Mouse (Mus musculus) A20 (cell line): Measurements from ENCODE around the gene Kazn.

Experiments
- DNase-seq: peaks from one replicate; pipeline ENCODE4 v3.0.0-alpha.2; 2011; ENCODE audit warnings: low read depth, low spot score

Gene Kazn

DNA sequence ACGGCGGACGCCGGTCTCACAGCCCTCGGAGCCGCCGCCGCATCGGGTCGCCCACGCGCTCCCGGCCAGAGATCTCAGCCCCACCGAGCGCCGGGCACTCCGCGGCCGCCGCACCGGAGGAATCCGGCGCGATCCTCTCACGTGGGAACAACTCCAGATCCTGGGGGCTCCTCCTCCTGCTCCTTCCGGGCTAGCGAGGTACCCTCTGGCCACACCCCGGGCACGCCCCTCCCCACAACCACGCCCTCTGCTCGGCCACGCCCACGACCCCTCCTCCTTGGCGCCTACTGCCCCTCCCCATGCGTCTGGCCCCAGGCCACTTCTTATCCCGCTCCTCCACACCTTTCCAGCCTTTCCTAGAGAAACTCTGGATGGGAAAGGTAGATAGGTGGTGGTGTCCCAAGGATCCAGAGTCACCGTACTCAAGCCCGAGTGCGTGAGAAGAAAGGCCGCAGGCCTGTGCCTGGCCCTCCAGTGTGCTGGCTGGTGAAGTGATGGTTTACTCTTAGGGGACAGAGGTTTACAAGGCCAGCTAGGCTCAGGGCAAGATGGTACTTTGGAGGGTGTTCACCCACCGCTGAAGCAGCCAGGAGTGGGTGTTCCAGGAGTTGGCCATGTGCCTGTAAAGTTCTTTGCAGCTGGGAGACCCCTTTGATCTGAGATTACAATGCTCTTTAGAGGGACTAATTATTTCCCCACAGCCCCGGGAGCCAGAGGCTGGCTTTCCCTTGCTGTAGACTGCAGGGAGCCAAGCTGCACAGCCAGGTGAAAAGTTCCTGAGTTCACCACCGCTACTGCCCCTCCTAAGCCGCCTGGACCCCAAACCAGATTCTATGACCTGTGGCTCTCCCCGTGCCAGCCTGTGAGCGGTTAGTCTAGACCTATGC is at the start of gene Kazn:
Gene Kazn (minus strand): TSS at position 162 of the 887 bp plus-strand sequence.
- no peak for DNase-seq

DNA sequence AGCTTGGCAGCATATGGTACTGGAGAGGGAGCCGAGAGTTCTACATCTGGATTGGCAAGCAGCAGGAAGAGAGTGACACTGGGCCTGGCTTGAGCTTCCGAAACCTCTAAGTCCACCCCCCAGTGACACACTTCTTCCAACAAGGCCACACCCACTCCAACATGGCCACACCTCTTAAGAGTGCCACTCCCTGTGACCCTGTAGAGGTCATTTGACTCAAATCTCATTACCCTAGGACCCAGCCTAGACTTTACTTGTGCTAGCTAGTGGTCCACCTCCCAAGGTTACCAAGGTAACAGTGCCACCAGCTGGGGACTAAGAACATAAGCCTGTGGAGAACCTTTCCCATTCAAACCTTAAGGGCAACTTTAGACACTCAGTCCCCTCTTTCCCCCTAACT is 46.3 kb upstream of the Kazn start:
- DNase-seq, result no peak

DNA sequence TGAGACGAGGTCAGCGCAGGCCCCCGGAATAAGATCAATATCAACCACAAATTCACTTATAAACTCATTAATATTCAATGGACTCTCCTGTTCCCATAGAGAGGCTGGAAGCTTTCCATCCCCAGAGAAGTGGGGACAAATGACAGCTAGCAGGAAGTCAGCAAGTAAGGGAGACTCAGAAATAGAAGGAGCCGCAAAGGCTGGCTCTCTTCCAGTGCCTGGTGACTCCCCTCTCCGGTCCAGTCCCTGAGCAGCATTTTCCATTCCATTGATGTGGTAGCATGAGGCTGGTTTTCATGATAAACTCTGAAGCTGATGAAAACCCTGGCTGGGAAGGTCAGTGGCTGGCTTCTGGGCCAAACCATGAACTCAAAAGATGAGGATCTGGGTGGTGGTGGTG is 44.7 kb upstream of the Kazn start:
- DNase-seq, result no peak

DNA sequence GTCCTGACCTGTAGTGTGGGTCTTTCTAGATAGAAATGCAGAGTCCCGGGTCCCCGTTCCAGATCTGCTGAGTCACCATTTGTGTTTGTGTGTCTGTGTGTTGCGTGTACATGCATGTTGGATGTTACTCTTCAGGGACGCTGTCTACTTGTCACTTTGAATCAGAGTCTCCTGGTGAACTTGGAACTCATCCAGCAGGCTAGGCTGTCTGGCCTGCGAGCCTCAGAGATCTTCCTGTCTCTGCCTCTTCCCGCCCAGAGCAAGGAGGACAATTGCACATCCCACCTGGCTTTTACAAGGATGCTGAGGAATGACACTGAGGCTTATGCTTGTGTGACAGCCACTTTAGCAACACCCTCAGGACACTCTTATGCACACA is 39.0 kb upstream of the Kazn start:
- no peak for DNase-seq

DNA sequence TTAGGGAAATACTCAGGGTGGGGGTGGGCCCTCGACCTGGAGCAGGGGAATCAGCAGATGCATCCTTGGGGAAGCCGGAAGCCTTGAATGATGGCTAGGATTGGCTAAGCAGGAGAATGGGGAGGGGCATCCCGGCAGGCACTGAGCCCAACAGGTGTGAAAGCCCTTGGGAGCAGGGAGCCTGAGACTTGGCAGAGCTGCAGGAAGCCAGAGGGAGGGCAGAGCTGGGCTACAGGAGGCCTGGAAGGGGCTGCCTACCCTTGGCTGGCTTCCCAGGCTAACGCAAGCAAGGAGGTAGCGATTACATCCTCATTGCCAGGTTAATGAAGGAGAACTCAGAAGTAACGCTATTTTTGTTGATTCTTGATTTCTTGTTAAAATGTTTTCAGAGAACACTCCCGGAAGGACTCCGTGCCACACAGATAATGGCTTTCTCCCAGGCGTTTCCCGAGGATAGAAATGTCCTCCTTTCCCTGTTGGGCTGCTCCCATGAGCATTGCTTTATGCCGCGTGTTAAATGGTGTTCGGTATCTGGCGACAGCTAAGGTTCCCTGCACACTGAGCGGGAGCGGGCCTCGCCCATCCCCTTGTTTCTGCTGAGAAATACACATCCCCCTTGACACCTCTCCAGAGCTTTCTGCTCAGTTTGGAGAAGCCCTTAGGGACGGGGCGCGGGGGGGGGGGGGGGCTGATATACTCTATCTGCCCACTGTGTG is 38.4 kb upstream of the Kazn start:
- no peak for DNase-seq

DNA sequence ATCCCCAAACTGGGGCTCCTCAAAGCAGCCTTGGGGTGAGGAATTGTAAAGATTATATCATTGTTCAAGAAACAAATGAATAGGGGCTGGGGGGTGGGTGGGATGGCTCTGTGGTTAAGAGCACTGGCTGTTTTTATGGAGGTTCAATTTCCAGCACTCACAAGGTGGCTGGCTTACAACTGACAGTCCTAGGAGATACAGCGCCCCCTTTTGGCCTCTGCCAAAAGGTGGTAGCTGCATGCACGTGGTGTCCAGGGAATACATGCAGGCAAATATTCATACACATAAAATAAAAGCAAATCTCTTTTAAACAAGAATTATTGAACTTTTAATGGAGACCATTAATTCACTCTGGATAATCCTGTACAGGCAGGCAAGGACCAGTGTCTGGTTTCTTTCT is 36.0 kb upstream of the Kazn start:
- peak; percentile 33 for DNase-seq

DNA sequence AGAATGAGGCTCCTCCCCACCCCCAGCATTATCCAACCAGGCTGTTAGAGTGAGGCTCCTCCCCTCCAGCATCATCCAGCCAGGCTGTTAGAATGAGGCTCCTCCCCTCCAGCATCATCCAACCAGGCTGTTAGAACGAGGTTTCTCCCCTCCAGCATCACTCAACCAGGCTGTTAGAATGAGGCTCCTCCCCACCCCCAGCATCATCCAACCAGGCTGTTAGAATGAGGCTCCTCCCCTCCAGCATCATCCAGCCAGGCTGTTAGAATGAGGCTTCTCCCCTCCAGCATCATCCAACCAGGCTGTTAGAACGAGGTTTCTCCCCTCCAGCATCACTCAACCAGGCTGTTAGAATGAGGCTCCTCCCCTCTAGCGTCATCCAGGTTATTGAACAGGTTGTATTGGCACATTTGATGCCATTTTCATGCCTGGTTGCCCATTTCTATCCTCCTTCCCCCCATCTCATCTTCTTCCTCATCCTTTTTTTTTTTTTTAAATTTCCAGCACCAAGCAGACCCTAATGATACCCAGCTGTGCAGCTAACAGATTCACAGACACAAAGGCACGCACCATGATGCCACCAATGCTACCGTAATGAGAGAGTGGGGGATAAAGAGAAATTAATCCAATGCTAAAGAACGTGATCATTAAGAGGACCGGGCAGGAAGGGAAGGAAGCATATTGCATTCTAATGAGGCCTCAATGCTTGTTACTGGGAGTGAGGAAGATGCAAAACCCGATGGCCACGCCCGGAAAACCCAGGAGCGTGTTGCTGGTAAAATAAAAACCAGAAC is 35.4 kb upstream of the Kazn start:
- DNase-seq, result no peak

DNA sequence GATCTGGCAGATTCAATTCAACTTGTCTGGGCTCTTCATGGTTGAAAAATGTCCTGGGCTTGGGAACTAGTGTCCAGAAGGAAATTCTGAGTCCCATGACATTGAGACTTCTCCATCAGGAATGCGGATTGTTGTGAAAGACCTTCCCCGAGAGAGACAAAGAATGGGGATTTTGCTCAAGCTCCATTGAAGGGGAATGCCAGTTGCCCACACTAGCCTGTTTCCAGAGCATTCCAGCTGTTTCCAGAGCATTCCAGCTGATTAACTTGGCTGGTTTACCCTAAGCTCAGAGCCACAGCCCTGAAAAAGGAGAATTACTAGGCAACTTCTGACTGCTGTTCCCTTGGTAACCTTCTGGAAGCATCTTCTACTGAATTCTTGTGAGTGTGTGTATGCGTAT is 32.3 kb upstream of the Kazn start:
- no peak for DNase-seq

DNA sequence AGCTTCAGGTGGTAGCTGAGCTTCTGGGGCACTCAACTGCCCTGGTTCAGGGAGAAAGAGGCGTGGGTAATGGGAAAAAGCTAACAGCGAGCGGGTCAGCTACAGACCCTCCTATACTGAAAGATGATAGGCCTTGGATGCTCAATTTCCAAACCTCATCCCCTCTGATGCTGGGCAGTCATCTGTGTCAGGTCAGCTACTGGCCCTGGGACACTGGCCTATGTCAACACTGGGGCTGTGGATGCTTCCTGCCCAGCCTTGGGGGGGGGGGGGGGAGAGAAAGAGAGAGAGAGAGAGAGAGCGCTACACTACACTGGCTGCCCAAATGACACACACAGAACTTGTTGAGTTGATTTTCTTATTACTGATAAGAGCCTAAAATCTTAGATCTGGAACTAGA is 28.6 kb upstream of the Kazn start:
- no peak for DNase-seq

DNA sequence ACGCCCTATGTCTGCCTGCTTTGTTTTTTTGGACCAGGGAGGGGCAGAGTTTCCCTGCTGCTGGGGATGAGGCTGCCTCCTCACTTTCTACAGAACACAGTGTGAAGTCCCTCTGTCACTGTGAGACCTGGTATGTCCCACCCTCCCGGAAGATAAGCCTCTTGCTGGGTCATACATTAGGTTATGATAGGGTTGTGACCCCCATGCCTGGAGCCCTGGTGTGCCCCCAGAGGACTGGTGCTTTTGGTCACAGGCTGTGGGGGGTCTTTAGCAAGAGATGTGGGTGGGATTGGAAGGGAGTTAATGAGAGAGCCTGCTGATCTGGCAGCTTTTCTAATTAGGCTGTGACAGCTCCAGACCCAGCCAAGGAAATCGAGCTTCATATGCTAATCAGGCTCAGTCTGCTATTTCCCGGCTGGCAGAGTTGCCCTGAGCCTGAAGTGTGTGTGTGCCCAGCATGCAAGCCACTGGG is 28.2 kb upstream of the Kazn start:
- DNase-seq, result no peak

DNA sequence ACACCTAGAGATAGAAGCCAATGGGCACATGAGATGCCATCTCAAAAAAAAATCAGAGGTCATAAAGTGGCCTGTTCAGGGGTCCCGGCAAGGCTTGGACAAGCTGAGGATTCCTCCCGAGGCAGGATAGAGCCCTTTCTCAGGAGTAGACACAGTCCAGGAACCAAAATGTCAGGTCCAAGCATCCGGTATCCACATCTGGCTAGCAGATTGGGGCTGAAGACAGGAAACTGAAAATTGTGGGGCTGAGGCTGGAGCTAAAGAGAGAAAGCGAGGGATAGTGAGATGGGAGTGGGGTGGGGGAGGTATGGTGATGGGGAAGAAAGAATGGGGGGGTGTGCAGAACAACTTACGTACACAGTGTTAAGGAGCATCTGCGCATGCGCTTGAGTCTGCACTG is 25.1 kb upstream of the Kazn start:
- DNase-seq, result no peak

DNA sequence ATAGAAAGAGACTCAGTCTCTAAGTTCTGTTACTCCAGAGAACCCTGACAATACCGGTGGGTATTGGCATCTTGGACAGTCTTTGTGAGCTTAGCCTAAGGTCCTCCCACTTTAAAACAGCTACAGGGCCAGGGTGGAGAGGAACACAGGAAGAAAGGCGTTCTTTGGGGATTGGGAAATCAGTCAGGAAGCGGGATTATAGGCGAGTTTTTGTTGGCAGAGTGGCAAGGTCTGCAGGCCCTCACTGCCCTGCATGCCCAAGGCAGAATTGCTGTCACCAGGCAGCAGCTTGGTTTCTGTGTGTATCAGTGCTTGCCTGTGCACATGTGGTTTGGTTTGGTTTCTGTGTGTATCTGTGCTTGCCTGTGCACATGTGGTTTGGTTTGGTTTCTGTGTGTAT is 22.5 kb upstream of the Kazn start:
- DNase-seq, result no peak

DNA sequence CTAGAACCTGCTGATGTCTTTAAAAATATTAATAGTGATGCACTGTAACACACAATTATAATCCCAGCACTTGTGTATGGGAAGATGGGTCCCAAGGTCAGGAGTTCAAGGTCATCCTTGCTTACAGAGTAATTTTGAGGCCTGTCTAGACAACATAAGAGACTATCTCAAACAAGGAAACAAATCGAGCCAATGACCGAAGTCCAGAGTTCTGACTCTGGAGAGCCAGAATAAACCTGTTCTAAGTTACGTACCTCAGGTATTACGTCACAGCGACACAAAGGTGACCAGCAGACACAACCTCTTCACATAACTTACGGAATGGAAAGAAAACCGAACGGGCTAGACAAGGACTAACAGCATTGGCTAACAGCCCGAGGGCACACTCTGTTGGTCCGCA is 19.5 kb upstream of the Kazn start:
- no peak for DNase-seq

DNA sequence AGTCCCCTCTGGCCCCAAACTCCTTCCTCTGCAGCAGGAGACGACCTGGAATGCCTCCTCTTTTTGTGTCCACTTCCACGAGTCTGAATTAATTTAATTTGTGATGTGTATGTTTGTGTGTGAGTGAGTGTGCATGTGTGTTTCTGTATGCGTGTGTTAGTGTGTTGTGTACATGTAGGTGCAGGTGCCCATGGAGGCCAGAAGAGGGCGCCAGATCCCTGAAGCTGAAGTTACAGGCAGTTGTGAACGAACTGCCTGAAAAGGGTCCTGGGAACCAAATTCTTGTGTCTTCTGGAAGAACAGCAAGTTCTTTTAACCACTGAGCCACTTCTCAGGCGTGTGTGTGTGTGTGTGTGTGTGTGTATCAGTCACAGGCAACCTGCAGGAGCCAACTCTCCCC is 14.9 kb upstream of the Kazn start:
- peak; percentile 40 for DNase-seq

DNA sequence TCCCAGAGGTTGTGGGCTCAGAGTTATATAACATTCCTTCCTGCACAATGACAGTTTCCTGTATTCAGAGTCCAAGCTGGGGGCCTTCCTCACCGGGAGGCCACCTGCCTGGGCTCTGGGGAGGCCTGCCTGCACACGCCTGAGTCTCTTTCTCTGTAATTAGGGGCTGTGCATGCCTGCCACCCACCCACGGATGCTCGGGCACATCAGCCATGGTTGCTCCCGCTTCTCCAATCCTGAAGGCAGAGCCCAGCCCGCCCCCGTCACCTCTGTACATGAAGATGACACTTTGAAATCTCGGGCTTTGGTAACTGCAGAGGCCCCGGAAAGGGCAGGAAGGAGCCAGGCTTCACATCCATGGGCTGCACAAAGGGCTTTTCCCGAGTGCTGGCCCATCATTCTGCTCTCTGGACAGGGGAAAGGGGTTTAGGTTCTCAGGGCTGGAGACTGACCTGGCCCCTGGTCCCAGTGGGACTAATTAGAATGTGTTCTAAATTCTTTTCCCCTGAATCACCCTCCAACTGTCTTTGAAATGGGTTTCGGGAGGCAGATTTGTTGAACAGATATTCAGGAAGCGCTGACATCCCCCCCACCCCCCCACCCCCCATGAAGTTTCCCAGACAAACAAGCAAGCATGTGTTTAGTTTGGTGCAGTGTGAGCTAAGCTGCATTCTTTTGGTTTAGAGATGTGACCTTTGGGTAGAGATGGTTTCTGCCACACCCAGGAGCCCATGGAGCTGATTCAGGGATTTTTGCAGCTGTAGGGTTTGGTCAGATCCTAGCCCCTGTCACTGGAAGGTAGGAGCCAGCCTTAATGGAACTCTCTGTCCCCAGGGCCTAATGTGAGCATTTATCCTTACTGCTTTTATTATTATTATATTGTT is 12.5 kb upstream of the Kazn start:
- DNase-seq, result no peak

DNA sequence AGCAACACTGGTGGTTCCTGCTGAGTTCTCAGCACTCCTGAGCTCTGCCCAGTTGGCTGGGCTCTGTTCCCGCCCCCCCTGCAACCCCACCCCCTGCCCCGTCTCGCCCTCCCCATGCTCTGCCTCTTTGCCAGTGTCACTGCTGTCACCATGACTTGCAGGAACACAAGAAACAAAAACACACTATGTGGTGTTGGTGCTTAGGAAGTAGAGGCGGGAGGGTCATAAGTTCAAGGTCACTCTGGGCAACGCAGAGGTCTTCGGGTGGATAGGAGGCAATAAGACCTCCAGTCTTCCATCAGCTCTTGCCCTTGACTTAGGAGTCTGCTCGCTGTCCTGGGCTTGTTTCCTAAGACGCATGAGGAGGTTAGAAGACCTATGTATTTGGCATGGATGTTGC is 10.9 kb upstream of the Kazn start:
- DNase-seq, result no peak

DNA sequence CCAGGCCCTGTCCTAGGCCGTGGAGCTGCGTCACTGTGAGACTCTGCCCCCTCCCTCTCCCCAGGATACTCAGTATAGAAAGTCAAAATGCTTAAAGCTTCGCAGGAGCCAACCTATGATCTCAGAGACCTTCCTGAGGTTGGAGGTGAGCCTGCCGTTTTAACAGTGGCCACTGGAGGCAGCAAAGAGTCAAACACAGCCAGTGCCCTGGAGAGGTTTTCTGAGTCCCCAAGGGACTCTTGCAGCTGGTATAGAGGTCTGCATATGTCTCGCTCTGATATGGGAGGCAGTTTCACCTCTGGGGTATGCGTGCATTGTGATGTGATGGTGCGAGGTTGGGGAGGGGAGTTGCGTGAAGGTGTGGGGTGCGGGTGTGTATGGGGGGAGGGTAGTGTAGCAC is 10.2 kb upstream of the Kazn start:
- peak; percentile 72 for DNase-seq

DNA sequence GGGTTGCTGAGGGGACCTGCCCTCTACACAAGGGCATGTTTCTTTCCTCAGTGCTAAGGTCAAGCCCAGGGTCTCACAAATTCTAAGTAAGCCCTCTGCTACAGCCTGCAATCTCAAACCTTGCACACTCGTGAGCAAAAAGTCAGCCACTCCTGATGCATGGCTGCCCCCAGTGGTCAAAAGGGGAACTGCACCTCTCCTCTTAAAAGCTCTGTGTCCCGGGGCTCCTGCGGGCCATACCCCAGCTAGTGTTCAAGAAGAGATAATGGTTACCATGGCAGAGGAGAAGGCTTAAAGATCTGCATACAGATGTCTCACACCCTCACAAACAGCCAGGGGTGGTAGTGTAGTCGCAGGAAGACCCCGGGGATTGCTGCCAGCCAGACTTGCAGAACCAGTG is 9.2 kb upstream of the Kazn start:
- peak; percentile 68 for DNase-seq

DNA sequence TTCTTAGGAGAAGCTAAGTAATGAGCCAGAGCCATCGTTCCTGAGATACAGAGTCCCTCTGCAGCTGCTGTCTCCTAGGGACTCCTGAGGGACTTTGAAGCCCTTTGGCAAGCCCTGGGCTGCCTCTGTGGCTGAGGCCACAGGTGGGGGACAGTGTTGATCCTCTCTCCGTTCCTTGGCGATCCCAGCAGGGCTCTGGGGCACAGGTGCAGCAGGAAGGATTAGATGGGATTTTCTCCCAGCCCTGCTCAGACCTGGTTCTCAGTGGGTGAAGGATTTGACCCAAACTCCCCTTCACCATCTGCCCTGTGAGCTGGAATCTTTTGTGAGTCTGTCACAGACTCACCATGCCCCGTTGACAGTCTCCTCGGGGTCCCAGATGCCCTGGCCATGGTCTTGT is 7.5 kb upstream of the Kazn start:
- DNase-seq, result no peak

DNA sequence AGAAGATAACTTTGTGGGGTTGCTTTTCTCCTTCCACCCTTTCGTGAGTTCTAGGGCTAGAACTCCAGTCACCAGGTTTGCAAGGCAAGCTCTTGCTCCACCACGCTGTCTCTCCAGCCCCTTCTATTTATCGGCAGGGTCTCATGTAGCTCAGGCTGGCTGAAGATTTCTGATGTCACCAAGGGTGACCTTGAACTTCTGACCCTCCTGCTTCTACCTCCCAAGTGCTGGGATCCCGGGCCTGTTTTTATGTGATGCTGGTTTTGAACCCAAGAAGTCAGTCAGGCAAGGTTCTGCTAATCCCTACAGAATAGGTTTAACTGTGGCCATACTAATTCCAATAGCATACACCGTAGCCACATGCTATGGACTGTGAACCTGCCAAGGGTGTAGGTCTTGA is 5.4 kb upstream of the Kazn start:
- no peak for DNase-seq

DNA sequence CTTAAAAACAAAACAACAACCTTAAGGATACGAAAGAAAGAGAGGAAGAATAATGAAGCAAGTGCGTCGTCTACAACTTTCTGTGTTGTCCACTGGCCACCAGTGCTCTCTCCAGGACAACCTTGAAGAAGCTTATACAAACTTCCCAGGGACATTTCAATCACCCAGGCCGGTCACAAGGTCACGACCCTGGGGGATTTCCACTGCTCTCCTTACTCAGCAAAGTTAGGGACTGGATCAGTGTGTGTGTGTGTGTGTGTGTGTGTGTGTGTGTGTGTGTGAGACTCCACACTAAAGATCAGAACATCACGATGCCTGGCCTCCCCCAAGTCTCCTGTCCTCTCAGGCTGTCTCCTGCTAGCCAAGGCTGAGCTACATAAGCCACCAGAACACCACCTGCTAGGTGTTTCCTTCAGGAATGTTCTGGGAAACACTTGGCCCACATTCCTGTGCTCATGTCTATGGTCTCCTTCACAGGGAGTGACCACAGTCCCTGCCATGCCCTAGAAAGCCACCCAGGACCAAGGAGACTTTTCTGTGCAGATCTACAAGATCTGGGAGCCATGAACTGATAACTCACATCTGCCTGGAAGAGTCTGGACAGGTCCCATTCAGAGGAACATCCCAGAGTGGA is 3.7 kb upstream of the Kazn start:
- no peak for DNase-seq
